Mouse (Mus musculus) forelimb bud, embryonic 11.5 days (tissue): ENCODE measurements at regions not wholly inside any gene's neighbourhood (a gene's known extent, or its start where the extent isn't known, plus 50 kb on each side); places are given as distances from the start of the nearest gene placed in this dataset.

Experiments
- DNase-seq: peaks from one replicate; pipeline ENCODE4 v3.0.0-alpha.2; 2012; ENCODE audit warnings: low read depth, low spot score

GRCm38 (mm10) chr4:22047730-22048455 lies 116.8 kb downstream of the Faxc start:
- DNase-seq: no peak

- DNase-seq: no peak
Measured at GRCm38 (mm10) chr4:22066785-22067433, 135.8 kb downstream of the Faxc start.

- DNase-seq: no peak
Measured at GRCm38 (mm10) chr4:22067678-22068299, 136.7 kb downstream of the Faxc start.

- DNase-seq: no peak
Measured at GRCm38 (mm10) chr4:22088209-22088787, 157.2 kb downstream of the Faxc start.

GRCm38 (mm10) chr4:22089637-22090041 lies 158.5 kb downstream of the Faxc start:
- DNase-seq: no peak

- no peak for DNase-seq
Measured at GRCm38 (mm10) chr4:22090536-22090935, 159.4 kb downstream of the Faxc start.

GRCm38 (mm10) chr4:22092551-22092950 lies 161.4 kb downstream of the Faxc start:
- DNase-seq: no peak

GRCm38 (mm10) chr4:22095257-22096031 lies 164.3 kb downstream of the Faxc start:
- DNase-seq: no peak

GRCm38 (mm10) chr4:22098605-22099004 lies 167.5 kb downstream of the Faxc start:
- no peak for DNase-seq

GRCm38 (mm10) chr4:22102478-22102877 lies 171.3 kb downstream of the Faxc start:
- no peak for DNase-seq

- no peak for DNase-seq
Measured at GRCm38 (mm10) chr4:22103001-22103587, 172.0 kb downstream of the Faxc start.

- DNase-seq: no peak
Measured at GRCm38 (mm10) chr4:22106883-22107282, 175.8 kb downstream of the Faxc start.

- DNase-seq: no peak
Measured at GRCm38 (mm10) chr4:22109410-22109809, 178.3 kb downstream of the Faxc start.

GRCm38 (mm10) chr4:22110400-22110799 lies 179.3 kb downstream of the Faxc start:
- DNase-seq: no peak

GRCm38 (mm10) chr4:22112209-22112608 lies 181.1 kb downstream of the Faxc start:
- DNase-seq: no peak

GRCm38 (mm10) chr4:22114451-22114850 lies 183.3 kb downstream of the Faxc start:
- DNase-seq: no peak

GRCm38 (mm10) chr4:22119877-22120276 lies 188.7 kb downstream of the Faxc start:
- DNase-seq: no peak

GRCm38 (mm10) chr4:22120953-22121352 lies 189.8 kb downstream of the Faxc start:
- DNase-seq: no peak

- no peak for DNase-seq
Measured at GRCm38 (mm10) chr4:22121397-22121796, 190.3 kb downstream of the Faxc start.

- DNase-seq: no peak
Measured at GRCm38 (mm10) chr4:22124836-22125235, 193.7 kb downstream of the Faxc start.

- DNase-seq: no peak
Measured at GRCm38 (mm10) chr4:22130511-22130910, 199.4 kb downstream of the Faxc start.
